Mouse (Mus musculus): ENCODE measurements at regions not wholly inside any gene's neighbourhood (a gene's known extent, or its start where the extent isn't known, plus 50 kb on each side); places are given as distances from the start of the nearest gene placed in this dataset.

DNA sequence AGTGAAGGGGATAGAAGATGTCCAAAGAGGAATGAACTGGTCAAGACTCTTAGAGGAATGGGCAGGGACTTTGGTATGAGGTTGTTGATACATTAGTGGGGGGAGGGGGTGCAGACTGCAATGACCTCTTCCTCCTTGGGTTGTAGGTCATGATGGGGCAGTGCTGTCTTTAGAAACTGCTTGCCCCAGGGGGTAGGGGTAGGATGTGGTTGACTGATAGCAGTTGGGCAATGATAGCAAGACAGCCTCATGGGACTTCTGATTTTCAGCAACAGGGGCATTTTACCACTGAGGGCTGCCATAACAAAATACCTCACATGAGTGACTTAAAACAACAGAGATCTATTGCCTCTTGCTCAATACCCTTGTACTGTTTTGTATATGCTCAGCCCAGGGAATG lies 63.5 kb upstream of the 1700017B05Rik start:
- no peak for ATAC-seq (replicated peaks; ENCODE audit: low FRiP score, poor library complexity, severe bottlenecking)

DNA sequence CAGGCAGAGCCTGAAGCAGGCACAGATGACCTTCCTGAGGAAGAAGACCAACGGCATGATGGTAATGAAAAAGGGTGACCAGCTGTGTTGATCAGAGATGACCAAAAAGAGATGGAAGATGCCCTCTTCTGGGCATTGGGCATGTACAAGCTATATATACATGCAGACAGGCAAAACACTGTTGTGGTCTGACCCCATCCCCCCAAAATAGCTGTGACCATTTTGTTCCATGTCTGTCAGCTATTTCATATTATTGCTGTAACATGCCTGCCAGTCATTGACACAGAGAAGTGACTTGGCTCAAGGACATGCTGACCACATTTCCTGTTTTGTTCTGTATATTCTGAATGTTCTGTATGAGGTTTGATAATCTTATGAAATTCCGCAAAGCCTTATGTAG lies 56.6 kb upstream of the 1700017B05Rik start:
- ATAC-seq (replicated peaks; ENCODE audit: low FRiP score, poor library complexity, severe bottlenecking): 0 out of 2 replicates have a peak, but pooled peaks have one; percentile 33

DNA sequence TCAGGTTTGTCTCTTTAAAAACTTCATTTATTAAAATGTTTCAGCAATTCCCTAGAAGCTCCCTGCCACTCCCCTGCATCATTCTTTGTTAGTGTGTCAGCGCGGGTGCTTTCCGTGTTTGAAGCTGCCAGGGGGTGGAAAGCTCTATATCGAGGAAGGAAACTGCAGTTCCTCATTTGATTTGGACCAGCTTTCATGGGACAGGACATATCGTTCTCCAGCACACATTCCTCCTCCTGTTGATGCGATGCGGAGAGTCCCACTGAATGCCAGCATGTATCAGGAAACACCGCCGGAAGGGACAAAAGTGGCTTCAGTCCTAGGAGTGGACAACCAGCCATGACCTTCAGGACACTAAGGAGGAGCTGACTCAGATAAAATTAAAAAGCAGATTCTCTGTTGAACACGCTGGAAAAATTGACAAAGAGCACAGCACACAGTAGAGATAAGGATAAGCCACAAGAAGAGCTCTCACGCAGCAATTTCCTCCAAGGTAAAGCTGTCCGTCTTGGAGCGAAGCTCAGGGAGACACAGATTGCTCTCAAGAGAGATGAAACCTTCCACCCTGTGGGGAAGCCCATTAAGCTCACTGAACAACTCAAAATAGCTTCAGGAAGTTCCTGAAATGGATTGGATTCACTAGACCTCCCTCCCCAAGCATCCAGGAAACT lies 55.3 kb upstream of the 1700017B05Rik start:
- no peak for ATAC-seq (replicated peaks; ENCODE audit: low FRiP score, poor library complexity, severe bottlenecking)

DNA sequence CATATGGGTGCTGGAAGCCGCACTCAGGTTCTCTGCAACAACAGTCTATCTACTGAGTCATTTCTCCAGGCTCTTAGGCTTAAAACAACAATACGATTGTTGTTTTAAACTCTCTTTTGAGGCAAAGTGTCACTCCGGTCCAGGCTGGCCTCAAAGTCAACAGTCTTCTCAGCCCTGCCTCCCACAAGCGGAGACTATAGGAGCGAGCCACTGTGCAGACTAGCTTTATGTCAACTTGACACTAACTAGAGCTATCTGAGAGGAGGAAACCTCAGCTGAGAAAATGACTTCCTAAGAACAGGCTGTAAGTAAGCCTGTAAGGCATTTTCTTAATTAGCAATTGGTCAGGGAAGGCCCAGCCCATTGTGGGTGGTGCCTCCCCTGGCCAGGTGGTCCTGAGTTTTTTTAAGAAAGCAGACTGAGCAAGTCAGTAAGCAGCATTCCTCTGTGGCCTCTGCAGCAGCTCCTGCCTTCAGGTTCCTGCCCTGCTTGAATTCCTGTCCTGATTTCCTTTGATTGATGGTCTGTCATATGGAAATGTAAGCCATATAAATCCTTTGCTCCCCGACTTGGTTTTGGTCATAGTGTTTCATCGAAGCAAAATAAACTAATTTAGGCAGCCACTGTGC lies 52.7 kb upstream of the 1700017B05Rik start:
- no peak for ATAC-seq (replicated peaks; ENCODE audit: low FRiP score, poor library complexity, severe bottlenecking)

DNA sequence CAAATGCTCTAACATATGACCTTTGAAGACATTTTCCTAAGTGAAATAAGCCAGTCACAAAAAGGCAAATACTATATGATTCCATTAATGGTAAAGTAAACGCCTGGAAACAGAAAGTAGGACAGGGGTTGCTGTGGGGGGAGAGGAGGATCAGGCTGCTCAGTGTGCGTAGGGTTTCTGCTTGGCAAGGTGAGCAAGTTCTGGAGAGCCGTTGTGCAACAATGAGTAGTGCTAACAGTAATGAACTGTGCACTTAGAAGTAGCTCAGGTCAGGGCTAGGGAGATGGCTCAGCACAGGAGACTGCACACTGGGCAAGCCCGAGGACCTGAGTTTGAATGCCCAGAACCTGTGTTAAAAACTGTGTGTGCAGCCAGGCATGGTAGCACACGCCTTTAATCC lies 51.5 kb upstream of the 1700017B05Rik start:
- no peak for ATAC-seq (replicated peaks; ENCODE audit: low FRiP score, poor library complexity, severe bottlenecking)

DNA sequence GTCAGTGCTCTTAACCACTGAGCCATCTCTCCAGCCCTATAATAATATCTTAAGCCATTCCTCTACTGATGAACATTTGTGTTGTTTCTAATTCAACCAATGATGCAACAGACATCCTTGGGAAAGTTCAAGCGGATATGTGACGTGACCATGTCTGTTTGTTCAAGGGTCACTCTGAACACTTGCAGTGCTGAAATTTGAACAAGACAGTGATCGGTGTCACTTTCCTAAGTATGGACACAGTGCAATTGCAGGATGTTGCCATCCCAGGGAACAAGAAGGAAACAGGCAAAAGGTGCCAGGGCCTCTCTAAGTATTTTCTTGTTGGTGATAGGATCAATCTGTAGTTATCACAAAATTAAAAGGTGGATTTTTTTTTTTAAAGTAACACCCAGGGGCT lies 50.1 kb upstream of the 1700017B05Rik start:
- no peak for ATAC-seq (replicated peaks; ENCODE audit: low FRiP score, poor library complexity, severe bottlenecking)

Measured in erythroblast, adult 5-6 weeks (primary cell).